Mouse (Mus musculus): ENCODE results near the gene A630089N07Rik. TPM values are rescaled to one million over a fixed set of nuclear protein-coding genes. Genes with fewer than 3 reads are reported as not detected.

Gene A630089N07Rik
- polyA plus RNA-seq, 1 experiment from 2014 or later = 15.7 TPM

DNA sequence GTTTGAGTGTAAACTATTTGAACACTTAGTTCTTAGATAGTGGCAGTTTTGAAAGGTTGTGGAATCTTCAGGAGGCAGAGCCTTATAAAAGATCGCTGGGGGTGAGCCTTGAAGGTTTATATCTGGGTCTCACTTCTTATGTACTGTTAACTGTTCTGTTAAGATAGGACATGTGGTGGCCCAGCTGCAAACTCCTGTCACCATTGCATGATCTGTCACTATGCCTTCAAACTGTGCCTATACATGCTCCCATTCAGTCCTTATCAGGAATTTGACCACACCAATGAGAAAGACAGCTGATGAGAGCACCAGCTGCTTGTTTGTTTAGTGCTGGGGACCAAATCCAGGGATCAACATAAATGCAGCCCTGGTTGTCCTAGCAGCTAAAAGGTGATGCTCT, 105.0 kb downstream of the A630089N07Rik start:
- 65% methylated on average over 1 of the region's 1 CpGs for WGBS
- Histone ChIP-seq H3K36me3 (ENCODE audit: control insufficient read depth, insufficient read depth, low read length) (no peaks in the 10 kb centered on the region), H3K4me2 (ENCODE audit: low read depth, low read length) (no peak overlapping the region), H3K27me3 (ENCODE audit: control insufficient read depth, insufficient read depth, low read length) (no peaks in the 10 kb centered on the region), H3K4me3 (replicated peaks; ENCODE audit: low read length) (no peak overlapping the region), H3K27ac (ENCODE audit: low read length) (no peak overlapping the region), H3K9ac (ENCODE audit: low read length) (no peak overlapping the region), H3K9me3 (replicated peaks; ENCODE audit: control insufficient read depth, low read length) (no peaks in the 10 kb centered on the region), H3K4me1 (ENCODE audit: control insufficient read depth, insufficient read depth, low read length) (no peaks in the 10 kb centered on the region)
- ATAC-seq (ENCODE audit: insufficient read depth, low FRiP score) = no peak

DNA sequence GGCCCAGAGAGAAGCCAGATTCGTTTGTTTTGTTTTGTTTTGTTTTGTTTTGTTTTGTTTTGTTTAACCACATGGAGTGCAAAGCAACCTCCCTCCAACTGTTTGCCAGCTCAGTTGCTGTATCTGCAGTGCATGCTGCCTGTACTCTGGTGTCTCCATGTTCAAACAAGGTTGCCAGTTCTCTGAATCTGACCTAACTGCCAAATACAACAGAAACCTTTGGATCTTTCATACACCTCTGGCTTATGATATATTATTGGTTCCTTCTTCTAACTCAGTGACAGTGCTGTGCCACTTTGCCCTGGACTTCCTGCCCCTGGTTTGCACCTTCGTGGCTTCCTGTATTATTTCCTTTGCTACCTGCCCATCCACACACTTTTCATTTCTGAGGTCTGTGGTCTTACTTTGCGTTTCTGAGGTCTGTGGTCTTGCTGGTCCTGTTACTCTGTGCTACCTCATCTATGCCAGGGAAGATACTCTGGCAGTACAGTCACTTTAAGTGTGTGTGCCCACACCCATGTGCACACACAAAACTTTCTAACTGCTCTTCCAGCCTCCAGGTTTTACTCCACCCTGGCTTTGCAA, 118.2 kb downstream of the A630089N07Rik start:
- no peaks in the 10 kb centered on the region for H3K36me3 ChIP-seq (ENCODE audit: control insufficient read depth, insufficient read depth, low read length)
- no peak overlapping the region for H3K4me2 ChIP-seq (ENCODE audit: low read depth, low read length)
- H3K27me3 ChIP-seq (ENCODE audit: control insufficient read depth, insufficient read depth, low read length) = no peaks in the 10 kb centered on the region
- H3K9me3 ChIP-seq (replicated peaks; ENCODE audit: control insufficient read depth, low read length) = no peaks in the 10 kb centered on the region
- ATAC-seq (ENCODE audit: insufficient read depth, low FRiP score) = no peak
- H3K4me3 ChIP-seq (replicated peaks; ENCODE audit: low read length) = no peak overlapping the region
- peaks cover 9% of the 10 kb centered on the region; the same call in 1 of the 2 replicates for H3K4me1 ChIP-seq (ENCODE audit: control insufficient read depth, insufficient read depth, low read length)
- whole genome bisulfite sequencing = 82% methylated on average over 3 of the region's 3 CpGs
- H3K9ac ChIP-seq (ENCODE audit: low read length) = no peak overlapping the region
- H3K27ac ChIP-seq (ENCODE audit: low read length) = no peak overlapping the region

DNA sequence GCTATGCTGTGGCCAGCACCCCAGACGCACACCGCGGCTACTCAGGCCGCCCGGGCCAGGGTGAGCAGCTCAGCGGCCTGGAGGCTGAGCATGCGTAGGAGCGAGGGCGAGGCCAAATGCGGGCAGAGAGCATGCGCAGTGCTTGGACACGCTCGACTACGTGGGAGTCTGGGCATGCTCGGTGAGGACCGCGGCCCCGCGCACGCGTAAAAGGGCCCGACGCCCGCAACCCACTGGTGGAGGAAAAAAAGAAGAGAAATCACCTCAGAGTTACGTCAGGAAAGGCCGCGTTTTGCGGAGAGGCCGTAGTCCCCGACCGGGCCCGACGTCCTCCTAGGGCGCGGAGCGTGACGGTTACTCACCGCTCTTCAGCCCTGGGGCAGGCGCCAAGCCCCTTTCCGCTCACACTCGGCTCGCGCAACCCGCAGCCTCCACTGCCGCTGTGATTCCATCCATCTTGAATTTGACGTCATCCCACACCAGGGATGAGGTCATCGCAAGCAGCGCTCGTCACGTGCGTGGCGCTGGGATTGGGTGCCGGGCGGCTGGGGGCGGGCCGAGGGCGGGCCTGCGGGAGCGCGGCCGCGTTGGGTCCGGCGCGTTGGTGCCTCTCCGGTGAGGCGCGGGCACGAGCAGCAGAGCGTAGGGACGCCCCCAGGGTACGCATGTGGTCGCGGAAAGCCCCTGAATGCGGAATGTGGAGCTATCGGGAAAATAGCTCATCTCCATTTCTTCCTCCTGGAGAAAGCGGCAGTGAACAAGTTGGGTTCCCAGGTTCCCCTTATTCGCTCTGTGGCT, 119.9 kb downstream of the A630089N07Rik start, which contains the start of the genes C2cd2 and Zbtb21:
Gene C2cd2, minus strand, starts transcription at position 448 of the 798 bp plus-strand sequence.
Gene Zbtb21, minus strand, starts transcription at position 472 of the 798 bp plus-strand sequence.
- WGBS = under 1% methylated on average over 78 of the region's 78 CpGs
- Histone ChIP-seq H3K9me3 (replicated peaks; ENCODE audit: control insufficient read depth, low read length) (no peaks in the 10 kb centered on the region), H3K27me3 (ENCODE audit: control insufficient read depth, insufficient read depth, low read length) (no peaks in the 10 kb centered on the region), H3K9ac (ENCODE audit: low read length) (peak within 1 kb of the TSS; percentile 95), H3K4me3 (replicated peaks; ENCODE audit: low read length) (peak within 1 kb of the TSS; percentile 88), H3K36me3 (ENCODE audit: control insufficient read depth, insufficient read depth, low read length) (no peaks in the 10 kb centered on the region), H3K27ac (ENCODE audit: low read length) (peak within 1 kb of the TSS; percentile 99), H3K4me2 (ENCODE audit: low read depth, low read length) (peak within 1 kb of the TSS; percentile 86), H3K4me1 (ENCODE audit: control insufficient read depth, insufficient read depth, low read length) (peaks cover 13% of the 10 kb centered on the region; the same call in 1 of the 2 replicates)
- peak; percentile 98 for ATAC-seq (ENCODE audit: insufficient read depth, low FRiP score)

DNA sequence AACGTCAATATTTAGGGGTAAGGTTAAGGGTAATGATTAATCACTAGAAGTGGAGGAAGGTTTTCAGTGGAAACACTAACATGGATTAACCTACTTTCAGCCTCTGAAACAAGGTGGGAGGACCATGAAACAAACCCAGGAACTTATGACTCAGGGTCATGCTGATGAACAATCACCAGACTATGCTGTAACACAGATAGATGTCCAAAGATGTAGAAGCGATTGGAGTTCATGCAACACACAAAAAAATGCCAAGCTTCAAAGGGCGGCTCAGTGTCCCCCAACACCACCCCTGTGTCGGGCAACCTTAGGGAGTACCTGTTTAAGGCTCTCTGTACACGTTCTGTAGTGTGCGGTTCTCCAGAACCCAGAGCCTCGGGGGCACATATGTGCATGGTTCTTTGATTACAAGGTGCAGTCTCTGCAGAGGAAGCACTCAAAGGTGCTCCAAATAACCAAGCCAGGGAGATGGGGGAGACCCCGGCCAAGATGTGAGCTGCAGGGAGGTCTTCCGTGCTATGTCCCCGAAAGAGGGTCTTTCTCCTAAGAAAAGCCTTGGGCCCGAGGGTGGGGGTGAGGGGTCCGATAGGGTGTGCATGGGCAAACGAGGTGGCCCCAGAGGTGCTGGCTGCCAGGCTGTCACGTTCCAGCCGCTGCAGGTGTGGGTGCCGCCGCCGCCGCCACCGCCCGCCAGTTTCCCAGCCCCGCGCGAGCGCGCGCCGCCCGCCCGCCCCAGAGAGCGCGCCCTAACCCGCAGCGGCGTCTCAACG, 120.7 kb downstream of the A630089N07Rik start:
- Histone ChIP-seq H3K36me3 (ENCODE audit: control insufficient read depth, insufficient read depth, low read length) (no peaks in the 10 kb centered on the region), H3K9ac (ENCODE audit: low read length) (peak overlapping the region; percentile 95), H3K4me3 (replicated peaks; ENCODE audit: low read length) (peak overlapping the region; percentile 88), H3K4me1 (ENCODE audit: control insufficient read depth, insufficient read depth, low read length) (peaks cover 14% of the 10 kb centered on the region; the same call in 1 of the 2 replicates), H3K27me3 (ENCODE audit: control insufficient read depth, insufficient read depth, low read length) (no peaks in the 10 kb centered on the region), H3K9me3 (replicated peaks; ENCODE audit: control insufficient read depth, low read length) (no peaks in the 10 kb centered on the region), H3K4me2 (ENCODE audit: low read depth, low read length) (peak overlapping the region; percentile 86), H3K27ac (ENCODE audit: low read length) (peak overlapping the region; percentile 99)
- ATAC-seq (ENCODE audit: insufficient read depth, low FRiP score) = no peak
- WGBS = 4% methylated on average over 36 of the region's 36 CpGs

DNA sequence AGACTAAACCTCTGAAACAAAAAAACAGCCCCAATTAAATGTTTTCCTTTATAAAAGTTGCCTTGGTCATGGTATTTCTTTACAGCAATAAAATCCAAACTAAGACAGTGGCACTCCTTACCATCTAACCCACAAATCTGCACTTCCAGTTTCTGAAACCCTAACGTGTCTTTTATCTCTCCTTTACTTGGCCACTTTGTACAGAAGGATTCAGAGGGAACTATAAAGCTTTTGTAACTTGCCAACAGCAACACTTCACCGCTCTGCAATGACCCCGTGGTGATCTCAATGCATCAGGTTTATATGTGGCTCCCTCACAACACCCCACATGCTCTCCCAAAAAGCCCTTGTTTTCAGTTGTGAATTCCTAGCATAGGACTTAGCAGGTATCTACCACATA, 121.9 kb downstream of the A630089N07Rik start:
- no peak overlapping the region for H3K4me2 ChIP-seq (ENCODE audit: low read depth, low read length)
- WGBS = 94% methylated on average over 3 of the region's 3 CpGs
- ATAC-seq (ENCODE audit: insufficient read depth, low FRiP score) = no peak

DNA sequence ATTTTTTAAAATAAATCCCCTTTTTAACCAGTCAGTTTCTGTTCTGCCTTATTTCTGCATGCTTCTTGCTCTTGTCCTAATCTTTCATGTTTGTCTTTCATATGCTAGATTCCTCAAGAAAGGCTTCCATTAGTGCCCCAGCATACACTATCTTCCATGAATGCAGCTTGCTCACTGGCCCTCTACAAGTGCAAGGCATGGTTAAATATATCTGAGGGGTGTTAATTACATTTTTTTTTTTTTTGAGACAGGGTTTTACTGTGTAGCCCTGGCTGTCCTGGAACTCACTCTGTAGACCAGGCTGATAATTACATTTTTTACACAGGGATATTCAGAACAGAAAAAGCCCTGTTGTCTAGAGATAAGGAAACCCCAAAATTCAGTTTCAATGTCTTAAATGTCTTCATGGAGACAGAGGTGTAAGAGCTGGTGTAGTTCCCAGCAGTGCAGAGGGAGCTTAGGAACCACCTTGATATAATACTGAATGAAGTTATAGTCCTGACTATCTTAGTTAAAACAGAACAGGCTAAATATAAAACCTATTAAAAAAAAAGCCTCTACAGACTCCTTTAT, 123.8 kb downstream of the A630089N07Rik start:
- Histone ChIP-seq H3K4me1 (ENCODE audit: control insufficient read depth, insufficient read depth, low read length) (peaks cover 14% of the 10 kb centered on the region; the same call in 1 of the 2 replicates), H3K4me2 (ENCODE audit: low read depth, low read length) (no peak overlapping the region), H3K27ac (ENCODE audit: low read length) (no peak overlapping the region), H3K4me3 (replicated peaks; ENCODE audit: low read length) (no peak overlapping the region), H3K9me3 (replicated peaks; ENCODE audit: control insufficient read depth, low read length) (no peaks in the 10 kb centered on the region), H3K9ac (ENCODE audit: low read length) (no peak overlapping the region), H3K36me3 (ENCODE audit: control insufficient read depth, insufficient read depth, low read length) (peaks cover 5% of the 10 kb centered on the region; the same call in 1 of the 2 replicates), H3K27me3 (ENCODE audit: control insufficient read depth, insufficient read depth, low read length) (no peaks in the 10 kb centered on the region)
- no peak for ATAC-seq (ENCODE audit: insufficient read depth, low FRiP score)

More for the DNA sequence above, 121.9 kb downstream of the A630089N07Rik start:
- no peak overlapping the region for H3K27ac ChIP-seq (ENCODE audit: low read length)
- peaks cover 5% of the 10 kb centered on the region; the same call in 1 of the 2 replicates for H3K36me3 ChIP-seq (ENCODE audit: control insufficient read depth, insufficient read depth, low read length)
- no peaks in the 10 kb centered on the region for H3K9me3 ChIP-seq (replicated peaks; ENCODE audit: control insufficient read depth, low read length)
- peaks cover 14% of the 10 kb centered on the region; the same call in 1 of the 2 replicates for H3K4me1 ChIP-seq (ENCODE audit: control insufficient read depth, insufficient read depth, low read length)
- H3K4me3 ChIP-seq (replicated peaks; ENCODE audit: low read length) = no peak overlapping the region
- no peaks in the 10 kb centered on the region for H3K27me3 ChIP-seq (ENCODE audit: control insufficient read depth, insufficient read depth, low read length)
- no peak overlapping the region for H3K9ac ChIP-seq (ENCODE audit: low read length)

DNA sequence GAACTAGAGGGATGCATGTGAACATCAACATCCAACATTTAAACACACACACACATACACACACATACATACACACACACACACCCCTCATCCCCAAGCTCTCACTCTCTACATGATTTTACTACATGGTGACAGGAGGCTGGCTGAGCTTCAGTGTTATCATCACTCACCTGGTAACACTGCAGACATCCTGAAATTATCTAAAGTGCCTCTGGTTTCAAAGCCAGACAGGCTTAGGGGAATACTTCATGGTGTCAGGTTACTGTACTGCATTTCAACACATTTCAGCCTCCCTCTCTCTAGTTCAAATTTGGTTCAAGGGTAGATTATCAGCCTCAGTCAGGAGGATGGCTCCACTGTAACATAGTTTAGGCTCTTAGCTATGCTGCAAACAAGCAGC, 124.6 kb downstream of the A630089N07Rik start:
- Histone ChIP-seq H3K9ac (ENCODE audit: low read length) (no peak overlapping the region), H3K27me3 (ENCODE audit: control insufficient read depth, insufficient read depth, low read length) (no peaks in the 10 kb centered on the region), H3K4me2 (ENCODE audit: low read depth, low read length) (no peak overlapping the region), H3K4me3 (replicated peaks; ENCODE audit: low read length) (no peak overlapping the region), H3K27ac (ENCODE audit: low read length) (no peak overlapping the region), H3K36me3 (ENCODE audit: control insufficient read depth, insufficient read depth, low read length) (peaks cover 5% of the 10 kb centered on the region; the same call in 1 of the 2 replicates), H3K9me3 (replicated peaks; ENCODE audit: control insufficient read depth, low read length) (no peaks in the 10 kb centered on the region), H3K4me1 (ENCODE audit: control insufficient read depth, insufficient read depth, low read length) (peaks cover 14% of the 10 kb centered on the region; the same call in 1 of the 2 replicates)
- ATAC-seq (ENCODE audit: insufficient read depth, low FRiP score) = no peak

DNA sequence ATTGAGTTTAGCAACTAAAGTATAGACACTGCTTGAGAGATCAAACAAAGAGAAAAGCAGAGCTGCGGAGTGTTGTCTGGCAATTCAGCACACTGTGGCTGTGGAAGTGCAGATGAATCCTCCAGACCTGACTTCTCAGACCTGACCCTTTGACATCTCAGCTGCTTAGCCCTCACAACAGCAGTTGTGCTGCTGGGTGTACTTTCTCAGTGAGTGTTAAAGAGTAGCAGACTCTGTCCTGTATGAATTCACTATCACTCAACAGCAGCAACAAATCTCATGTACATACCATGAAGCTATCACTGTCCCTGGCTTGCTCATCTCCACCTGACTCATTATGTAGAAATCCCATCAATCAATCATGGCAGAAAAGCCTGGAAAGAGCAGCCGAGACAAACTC, 126.2 kb downstream of the A630089N07Rik start:
- H3K4me2 ChIP-seq (ENCODE audit: low read depth, low read length) = no peak overlapping the region
- no peak overlapping the region for H3K4me3 ChIP-seq (replicated peaks; ENCODE audit: low read length)
- no peaks in the 10 kb centered on the region for H3K9me3 ChIP-seq (replicated peaks; ENCODE audit: control insufficient read depth, low read length)
- H3K9ac ChIP-seq (ENCODE audit: low read length) = no peak overlapping the region
- WGBS = 67% methylated on average over 2 of the region's 2 CpGs
- H3K36me3 ChIP-seq (ENCODE audit: control insufficient read depth, insufficient read depth, low read length) = peaks cover 9% of the 10 kb centered on the region
- no peak for ATAC-seq (ENCODE audit: insufficient read depth, low FRiP score)
- peaks cover 10% of the 10 kb centered on the region; the same call in 1 of the 2 replicates for H3K4me1 ChIP-seq (ENCODE audit: control insufficient read depth, insufficient read depth, low read length)
- H3K27ac ChIP-seq (ENCODE audit: low read length) = no peak overlapping the region
- no peaks in the 10 kb centered on the region for H3K27me3 ChIP-seq (ENCODE audit: control insufficient read depth, insufficient read depth, low read length)
